Mouse (Mus musculus): ENCODE data around the gene Vmn1r159.
"Not testable (repeated sequence)": the region's sequence is repeated elsewhere in the genome, so short reads cannot be mapped to it uniquely, and the experiment has no call there.

Gene Vmn1r159

DNA sequence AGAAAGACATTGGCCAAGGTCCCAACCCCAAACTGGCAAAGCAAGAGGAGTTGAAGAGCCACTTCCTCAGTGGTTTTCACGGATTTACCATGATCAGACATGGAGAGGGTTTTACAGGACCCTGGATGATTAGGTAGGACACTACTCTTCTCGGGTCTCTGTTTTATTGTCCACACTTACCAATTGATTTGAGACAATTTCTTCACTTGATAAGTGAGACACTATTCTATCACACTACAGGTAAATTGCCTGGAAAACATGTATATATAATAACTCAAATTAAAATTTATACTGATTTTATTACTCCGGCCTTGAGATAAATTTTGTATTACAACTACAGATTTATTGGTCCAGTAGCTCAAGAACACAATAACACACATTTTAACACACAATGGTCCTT lies at the start of gene Vmn1r159:
Gene Vmn1r159, minus strand, starts transcription at position 101 of the 400 bp plus-strand sequence.
- DNase-seq, result not testable (repeated sequence)

DNA sequence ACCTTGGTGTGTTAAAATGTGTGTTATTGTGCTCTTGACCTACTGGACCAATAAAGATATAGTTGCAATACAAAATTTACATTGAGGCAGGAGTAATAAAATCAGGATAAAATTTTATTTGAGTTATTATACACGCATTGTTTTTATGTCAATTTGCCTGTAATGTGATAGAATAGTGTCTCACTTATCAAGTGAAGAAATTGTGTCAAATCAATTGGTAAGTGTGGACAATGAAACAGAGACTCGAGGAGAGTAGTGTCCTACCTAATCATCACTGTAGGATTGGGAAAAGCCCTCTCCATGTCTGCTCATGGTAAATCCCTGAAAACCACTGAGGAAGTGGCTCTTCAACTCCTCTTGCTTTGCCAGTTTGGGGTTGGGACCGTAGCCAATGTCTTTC lies 27.5 kb upstream of the Vmn1r159 start, which contains the start of gene Vmn1r160:
Gene Vmn1r160, plus strand, starts transcription at position 301 of the 400 bp plus-strand sequence.
- DNase-seq, result not testable (repeated sequence)

Data from cerebellum, adult 9-10 months (tissue).